Mouse (Mus musculus) stomach, embryonic 15.5 days (tissue): ENCODE measurements around the gene Sprr2a1. TPM values are rescaled to one million over a fixed set of nuclear protein-coding genes. Genes with fewer than 3 reads are reported as not detected.
"Not testable (repeated sequence)": the region's sequence is repeated elsewhere in the genome, so short reads cannot be mapped to it uniquely, and the experiment has no call there.

Source experiments
- ATAC-seq: fragments of 200-750 bp; cut with Nextera tagmentation; 2 replicates; pipeline ENCODE4 v1.8.0; 2017; ENCODE audit warnings: low read depth, moderate number of reproducible peaks, moderate TSS enrichment; ENCODE audit not compliant: insufficient read depth, low FRiP score
- H3K27ac ChIP-seq: fragments of 300-500 bp; sonication (generic); 2 replicates; pipeline ENCODE4 v1.5.1; 2015; ENCODE audit warnings: mild to moderate bottlenecking, inconsistent platforms
- H3K27me3 ChIP-seq: fragments of 300-500 bp; sonication (generic); replicated peaks from 2 replicates; pipeline ENCODE4 v1.6.1; 2015; ENCODE audit warnings: inconsistent platforms
- H3K36me3 ChIP-seq: fragments of 300-500 bp; sonication (generic); 2 replicates; pipeline ENCODE4 v1.6.1; 2015; ENCODE audit warnings: inconsistent platforms
- H3K4me1 ChIP-seq: fragments of 300-500 bp; sonication (generic); 2 replicates; pipeline ENCODE4 v1.6.1; 2015; ENCODE audit warnings: inconsistent platforms
- H3K4me2 ChIP-seq: fragments of 300-500 bp; sonication (generic); 2 replicates; pipeline ENCODE4 v1.6.1; 2015; ENCODE audit warnings: mild to moderate bottlenecking, inconsistent platforms
- H3K4me3 ChIP-seq: fragments of 300-500 bp; sonication (generic); replicated peaks from 2 replicates; pipeline ENCODE4 v1.5.1; 2015; ENCODE audit warnings: inconsistent platforms
- H3K9ac ChIP-seq: fragments of 300-500 bp; sonication (generic); 2 replicates; pipeline ENCODE4 v1.6.1; 2015; ENCODE audit warnings: inconsistent platforms
- H3K9me3 ChIP-seq: fragments of 300-500 bp; sonication (generic); 2 replicates; pipeline ENCODE4 v1.6.1; 2016; ENCODE audit warnings: inconsistent platforms
- WGBS: fragments of 180-500 bp; shearing (Covaris S2); methylation state at CpG from one replicate; pipeline ENCODE4 v1.1.7; 2015; 5-methylcytosine and 5-hydroxymethylcytosine counted together
- polyA plus RNA-seq: library from polyadenylated mRNA; unstranded; fragments of >200 nt; fragmentation: Nextera tagmentation; extraction: Ambion mirVana; gene quantifications from 2 replicates; pipeline ENCODE4 v1.2.1, GENCODE M21; 2015

Sprr2a1 gene
- polyA plus RNA-seq, 1 experiment from 2014 or later, result 12.7 TPM

DNA sequence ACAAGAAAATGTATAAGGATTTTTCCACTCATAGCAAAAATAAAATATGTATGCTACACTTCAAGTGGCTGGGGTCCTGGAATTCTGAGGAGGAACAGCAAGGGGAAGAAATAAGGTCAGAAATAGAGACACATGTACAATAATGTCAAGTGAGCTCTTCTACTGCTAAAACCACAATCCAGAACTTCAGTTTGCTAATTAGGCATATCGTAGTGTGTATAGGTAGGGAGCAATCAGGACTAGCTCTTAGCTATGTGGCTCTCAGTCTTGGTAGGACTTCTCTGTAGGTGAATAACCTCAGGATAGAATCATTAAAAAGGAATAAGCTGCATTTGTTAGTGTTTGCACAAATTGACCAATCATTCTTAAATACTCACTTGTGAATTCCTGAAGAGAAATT is 23.6 kb downstream of the Sprr2a1 start:
- not testable (repeated sequence) for H3K4me1 ChIP-seq, H3K4me2 ChIP-seq, H3K27ac ChIP-seq, H3K36me3 ChIP-seq, ATAC-seq, H3K4me3 ChIP-seq, H3K27me3 ChIP-seq, H3K9ac ChIP-seq, H3K9me3 ChIP-seq
- no CpG with 5 or more reads among the region's 1 CpGs for WGBS

DNA sequence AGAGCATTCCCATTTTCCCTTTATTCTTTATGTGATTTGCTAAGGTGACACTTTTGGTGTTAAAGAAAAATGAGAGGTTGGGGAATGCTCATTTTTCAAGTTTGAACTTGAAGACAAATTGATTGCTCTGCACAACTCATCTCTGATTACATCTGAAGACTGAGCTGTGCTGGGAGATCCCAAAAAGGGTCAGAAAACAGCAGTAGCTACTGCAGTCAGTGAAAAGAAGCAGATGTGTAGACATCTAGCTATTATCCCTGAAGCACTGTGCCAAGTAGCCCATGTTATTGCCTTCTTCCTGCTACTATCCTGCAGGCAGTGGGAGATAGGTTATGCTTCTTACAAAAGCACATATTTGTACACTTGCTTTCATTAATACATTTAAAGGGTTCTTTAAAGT is 29.2 kb downstream of the Sprr2a1 start:
- H3K36me3 ChIP-seq, H3K9ac ChIP-seq, H3K9me3 ChIP-seq, ATAC-seq, H3K27ac ChIP-seq, H3K4me3 ChIP-seq, H3K4me1 ChIP-seq, H3K27me3 ChIP-seq, H3K4me2 ChIP-seq: not testable (repeated sequence)

DNA sequence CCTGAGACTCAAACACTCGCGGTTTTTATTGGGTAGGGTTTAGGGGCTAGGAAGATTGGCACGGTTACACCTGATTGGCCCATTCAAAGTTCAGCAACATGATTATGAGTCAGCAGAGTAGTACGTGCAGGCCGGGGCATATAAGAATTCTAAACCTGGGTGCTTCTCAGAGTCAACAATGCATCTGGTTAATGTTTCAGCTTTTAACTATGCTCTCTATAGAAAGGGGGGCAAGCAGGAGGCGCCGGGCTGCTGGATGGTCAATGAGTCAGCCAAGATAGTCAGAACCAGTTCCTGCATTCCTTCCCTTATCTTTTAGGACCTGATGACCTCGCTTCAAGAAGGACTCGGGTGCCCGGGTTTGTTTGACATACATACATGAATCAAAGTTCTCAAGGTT is 30.6 kb downstream of the Sprr2a1 start:
- H3K27ac ChIP-seq, H3K36me3 ChIP-seq, H3K4me1 ChIP-seq, H3K4me2 ChIP-seq, H3K9me3 ChIP-seq, H3K4me3 ChIP-seq, H3K27me3 ChIP-seq, H3K9ac ChIP-seq: not testable (repeated sequence)
- WGBS, result no CpG with 5 or more reads among the region's 10 CpGs
- ATAC-seq, result peak; percentile 80

DNA sequence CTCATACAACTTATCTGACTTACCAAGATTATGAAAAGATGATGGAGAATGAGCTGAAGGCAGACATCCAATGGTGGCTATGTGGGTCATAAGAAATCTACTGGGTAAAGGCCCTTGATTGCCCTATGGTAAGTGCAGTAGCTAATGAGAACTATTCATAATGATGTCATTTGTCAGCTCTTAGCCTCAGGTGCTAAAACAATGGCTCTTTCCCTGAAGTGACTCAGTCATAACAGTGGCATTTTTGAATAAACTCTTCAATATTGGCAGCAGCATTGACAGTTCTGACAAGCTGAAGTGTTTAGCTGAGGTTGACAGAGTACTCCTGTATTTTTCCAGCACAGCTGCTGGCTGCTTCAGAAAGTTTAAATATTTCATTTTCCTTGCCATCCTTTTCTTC is 32.9 kb downstream of the Sprr2a1 start:
- not testable (repeated sequence) for H3K4me2 ChIP-seq, H3K36me3 ChIP-seq

DNA sequence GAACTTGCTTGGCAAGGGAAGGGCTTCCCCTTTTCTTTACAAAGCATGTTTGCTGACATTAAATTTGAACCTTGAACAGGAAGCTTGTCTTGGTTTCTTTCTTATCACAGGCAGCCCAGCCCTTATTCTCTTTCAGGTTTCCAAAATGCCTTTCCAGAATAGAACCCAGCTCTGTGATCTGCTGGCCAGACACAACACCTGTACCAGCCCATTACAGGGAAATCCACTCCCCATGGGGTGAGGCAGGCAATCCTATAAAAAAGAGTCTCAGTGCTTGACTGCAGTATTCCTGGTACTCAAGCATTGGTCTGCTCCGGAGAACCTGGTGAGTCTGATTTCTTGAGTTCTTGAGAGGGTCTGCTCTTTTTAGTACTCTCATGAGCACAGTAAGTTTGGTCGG is 34.9 kb downstream of the Sprr2a1 start:
- WGBS, result 93% methylated on average over 2 of the region's 2 CpGs
- H3K4me3 ChIP-seq, H3K9ac ChIP-seq, H3K27ac ChIP-seq, H3K27me3 ChIP-seq, H3K4me1 ChIP-seq, H3K4me2 ChIP-seq, H3K9me3 ChIP-seq, H3K36me3 ChIP-seq: not testable (repeated sequence)
- peak; percentile 44; the same call in 1 of the 2 replicates for ATAC-seq

More for the DNA sequence above, 32.9 kb downstream of the Sprr2a1 start:
- not testable (repeated sequence) for H3K9ac ChIP-seq, ATAC-seq, H3K27ac ChIP-seq, H3K9me3 ChIP-seq, H3K4me3 ChIP-seq, H3K27me3 ChIP-seq, H3K4me1 ChIP-seq

DNA sequence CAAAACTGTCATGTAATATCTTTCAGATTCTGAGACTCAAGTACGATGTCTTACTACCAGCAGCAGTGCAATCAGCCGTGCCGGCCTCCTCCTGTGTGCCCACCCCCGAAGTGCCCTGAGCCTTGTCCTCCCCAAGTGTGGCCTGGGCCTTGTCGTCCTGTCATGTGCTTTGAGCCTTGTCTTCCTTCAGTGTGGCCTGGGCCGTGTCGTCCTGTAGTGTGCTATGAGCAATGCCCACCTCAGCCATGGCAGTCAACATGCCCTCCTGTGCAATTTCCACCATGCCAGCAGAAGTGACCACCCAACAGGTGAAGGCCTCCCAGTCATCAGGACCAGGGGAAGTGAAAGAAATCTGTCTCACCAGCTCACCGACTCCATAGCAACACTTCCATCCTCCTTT is 38.3 kb downstream of the Sprr2a1 start:
- H3K4me3 ChIP-seq, H3K36me3 ChIP-seq, H3K9ac ChIP-seq, H3K4me1 ChIP-seq, H3K27me3 ChIP-seq, H3K4me2 ChIP-seq, H3K27ac ChIP-seq, H3K9me3 ChIP-seq: not testable (repeated sequence)
- no CpG with 5 or more reads among the region's 8 CpGs for WGBS
- 0 out of 2 replicates have a peak, but pooled peaks have one; percentile 37 for ATAC-seq

DNA sequence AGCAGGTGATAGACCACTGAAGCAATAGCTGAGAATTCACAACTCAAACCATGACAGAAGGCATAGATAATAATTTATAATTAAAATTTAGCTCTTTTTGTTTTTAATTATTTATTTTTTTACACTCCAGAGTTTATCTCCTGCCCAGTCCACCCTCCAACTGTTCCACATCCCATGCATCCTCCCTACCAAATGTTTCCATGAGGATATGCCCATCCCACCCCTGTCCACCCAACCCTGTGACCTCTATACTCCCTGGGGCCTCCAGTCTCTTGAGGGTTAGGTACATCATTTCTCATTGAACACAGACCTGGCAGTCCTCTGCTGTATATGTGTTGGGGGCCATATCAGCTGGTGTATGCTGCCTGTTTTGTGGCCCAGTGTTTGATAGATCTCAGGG is 42.9 kb downstream of the Sprr2a1 start:
- H3K4me1 ChIP-seq, H3K27ac ChIP-seq, H3K9me3 ChIP-seq, H3K36me3 ChIP-seq, H3K9ac ChIP-seq, H3K4me2 ChIP-seq, H3K4me3 ChIP-seq, H3K27me3 ChIP-seq: not testable (repeated sequence)
- ATAC-seq, result 0 out of 2 replicates have a peak, but pooled peaks have one; percentile 15

DNA sequence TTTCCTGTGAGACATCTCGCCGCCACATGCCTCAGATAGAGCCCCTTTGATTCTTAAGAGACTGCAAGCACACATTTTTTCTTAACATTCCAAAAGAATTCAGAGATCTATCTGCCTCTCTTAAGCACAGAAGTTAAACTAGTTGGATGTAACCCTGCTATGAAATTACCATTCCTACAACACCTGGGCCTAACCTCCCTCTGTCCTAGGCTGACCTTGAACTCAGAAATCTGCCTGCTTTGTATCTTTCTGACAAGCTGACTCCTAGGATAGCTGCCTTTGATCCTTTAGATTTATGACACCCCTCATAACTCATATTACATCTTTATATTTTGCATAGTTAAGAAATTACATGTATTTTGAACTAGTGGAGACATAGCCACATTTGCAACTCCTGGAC is 47.9 kb downstream of the Sprr2a1 start:
- H3K9me3 ChIP-seq, ATAC-seq, H3K4me2 ChIP-seq, H3K9ac ChIP-seq, H3K36me3 ChIP-seq, H3K4me3 ChIP-seq, H3K4me1 ChIP-seq, H3K27me3 ChIP-seq, H3K27ac ChIP-seq: not testable (repeated sequence)
- no CpG with 5 or more reads among the region's 2 CpGs for WGBS

Other genes starting within 250 kb of the Sprr2a1 start
- 0.19 and 0.63 TPM in 2 replicates for gene Pglyrp3, start 201.2 kb upstream of the Sprr2a1 start, polyA plus RNA-seq
- gene Lor, start 132.7 kb upstream of the Sprr2a1 start, polyA plus RNA-seq, result 2.6 and 3.5 TPM in 2 replicates
- gene Prr9, start 91.9 kb upstream of the Sprr2a1 start, polyA plus RNA-seq, result not detected in 2 replicates
- gene Lelp1, start 73.1 kb upstream of the Sprr2a1 start, polyA plus RNA-seq, result not detected in 2 replicates
- gene Sprr2a2, start 121 bp downstream of the Sprr2a1 start, polyA plus RNA-seq, result 541 and 1,085 TPM in 2 replicates
- gene Sprr2a3, start 69.6 kb downstream of the Sprr2a1 start, polyA plus RNA-seq, result 44.5 and 82.4 TPM in 2 replicates
- 0.23 TPM in 1 of 2 replicates, not detected in the other for gene Sprr2b, start 100.8 kb downstream of the Sprr2a1 start, polyA plus RNA-seq
- 0.68 TPM in 1 of 2 replicates, not detected in the other for gene Sprr2d, start 123.3 kb downstream of the Sprr2a1 start, polyA plus RNA-seq
- not detected in 2 replicates for gene Sprr2e, start 136.3 kb downstream of the Sprr2a1 start, polyA plus RNA-seq
- not detected in 2 replicates for gene Sprr2f, start 149.4 kb downstream of the Sprr2a1 start, polyA plus RNA-seq
- 0.21 TPM in 1 of 2 replicates, not detected in the other for gene Sprr2h, start 169.9 kb downstream of the Sprr2a1 start, polyA plus RNA-seq
- gene Sprr2i, start 192.2 kb downstream of the Sprr2a1 start, polyA plus RNA-seq, result 0.60 TPM in 1 of 2 replicates, not detected in the other
- 1.2 TPM in 1 of 2 replicates, not detected in the other for gene Sprr2j-ps, start 202.3 kb downstream of the Sprr2a1 start, polyA plus RNA-seq
- 7.3 and 25.4 TPM in 2 replicates for gene Gm9774, start 213.6 kb downstream of the Sprr2a1 start, polyA plus RNA-seq
- gene Sprr2k, start 216.8 kb downstream of the Sprr2a1 start, polyA plus RNA-seq, result 0.73 TPM in 1 of 2 replicates, not detected in the other
- 1.6 TPM in 1 of 2 replicates, not detected in the other for gene Sprr1b, start 223.0 kb downstream of the Sprr2a1 start, polyA plus RNA-seq
- gene Sprr3, start 242.9 kb downstream of the Sprr2a1 start, polyA plus RNA-seq, result 30.3 and 125 TPM in 2 replicates